Mouse (Mus musculus) midbrain, embryonic 12.5 days (tissue): Measurements from ENCODE around the gene Smg9. TPM values are rescaled to one million over a fixed set of nuclear protein-coding genes. Genes with fewer than 3 reads are reported as not detected.
A peak's percentile ranks its signal among the peaks of the same experiment; 100 is the strongest.

Source experiments
- ATAC-seq: fragments of 200-750 bp; cut with Nextera tagmentation; 2 replicates; pipeline ENCODE4 v1.8.0; 2017; ENCODE audit warnings: low read depth, moderate TSS enrichment, moderate library complexity; ENCODE audit not compliant: low FRiP score
- H3K27ac ChIP-seq: fragments of 300-500 bp; sonication (generic); replicated peaks from 2 replicates; pipeline ENCODE4 v1.5.1; 2016; ENCODE audit warnings: mild to moderate bottlenecking
- H3K27me3 ChIP-seq: fragments of 300-500 bp; sonication (generic); 2 replicates; pipeline ENCODE4 v1.6.1; 2016; ENCODE audit warnings: mild to moderate bottlenecking
- H3K36me3 ChIP-seq: fragments of 300-500 bp; sonication (generic); 2 replicates; pipeline ENCODE4 v1.6.1; 2016
- H3K4me1 ChIP-seq: fragments of 300-500 bp; sonication (generic); 2 replicates; pipeline ENCODE4 v1.6.1; 2016
- H3K4me2 ChIP-seq: fragments of 300-500 bp; sonication (generic); replicated peaks from 2 replicates; pipeline ENCODE4 v1.6.1; 2016; ENCODE audit warnings: mild to moderate bottlenecking, moderate library complexity
- H3K4me3 ChIP-seq: fragments of 300-500 bp; sonication (generic); 2 replicates; pipeline ENCODE4 v1.5.1; 2016; ENCODE audit warnings: mild to moderate bottlenecking
- H3K9ac ChIP-seq: fragments of 300-500 bp; sonication (generic); replicated peaks from 2 replicates; pipeline ENCODE4 v1.6.1; 2016; ENCODE audit warnings: mild to moderate bottlenecking, moderate library complexity
- H3K9me3 ChIP-seq: fragments of 300-500 bp; sonication (generic); 2 replicates; pipeline ENCODE4 v1.6.1; 2016; ENCODE audit warnings: mild to moderate bottlenecking
- WGBS: fragments of 180-500 bp; shearing (Covaris S2); methylation state at CpG from one replicate; pipeline ENCODE4 v1.1.7; 2016; 5-methylcytosine and 5-hydroxymethylcytosine counted together
- polyA plus RNA-seq: library from polyadenylated mRNA; unstranded; fragments of >200 nt; fragmentation: Nextera tagmentation; extraction: Ambion mirVana; gene quantifications from 2 replicates; pipeline ENCODE4 v1.2.1, GENCODE M21; 2016

Gene Smg9
- polyA plus RNA-seq, 1 experiment from 2014 or later = 32.4 TPM

GRCm38 (mm10) chr7:24455726-24456125 lies 56.3 kb downstream of the Smg9 start:
- H3K4me1 ChIP-seq = no peaks in the 10 kb centered on the region
- H3K27ac ChIP-seq = no peak overlapping the region
- peaks cover 3% of the 10 kb centered on the region; the same call in 1 of the 2 replicates for H3K27me3 ChIP-seq
- ATAC-seq = no peak
- no peak overlapping the region for H3K4me3 ChIP-seq
- no peak overlapping the region for H3K9ac ChIP-seq
- H3K9me3 ChIP-seq = no peaks in the 10 kb centered on the region
- H3K4me2 ChIP-seq = no peak overlapping the region
- no peaks in the 10 kb centered on the region for H3K36me3 ChIP-seq
- WGBS = 87% methylated on average over 5 of the region's 5 CpGs

- Histone ChIP-seq H3K4me1 (peaks cover 7% of the 10 kb centered on the region), H3K4me3 (no peak overlapping the region), H3K9me3 (no peaks in the 10 kb centered on the region), H3K4me2 (no peak overlapping the region), H3K27me3 (peaks cover 19% of the 10 kb centered on the region), H3K27ac (no peak overlapping the region), H3K36me3 (no peaks in the 10 kb centered on the region), H3K9ac (no peak overlapping the region)
- no peak for ATAC-seq
- 78% methylated on average over 10 of the region's 10 CpGs for WGBS
Observed at GRCm38 (mm10) chr7:24457726-24458370, 58.4 kb downstream of the Smg9 start.

- 77% methylated on average over 5 of the region's 5 CpGs for WGBS
- peaks cover 23% of the 10 kb centered on the region for H3K27me3 ChIP-seq
- no peaks in the 10 kb centered on the region for H3K9me3 ChIP-seq
- no peak for ATAC-seq
- H3K4me1 ChIP-seq = peaks cover 10% of the 10 kb centered on the region
- H3K4me3 ChIP-seq = no peak overlapping the region
- H3K27ac ChIP-seq = no peak overlapping the region
- H3K4me2 ChIP-seq = no peak overlapping the region
- H3K36me3 ChIP-seq = no peaks in the 10 kb centered on the region
- H3K9ac ChIP-seq = no peak overlapping the region
Observed at GRCm38 (mm10) chr7:24459440-24459839, 60.0 kb downstream of the Smg9 start.

GRCm38 (mm10) chr7:24459843-24460242 lies 60.4 kb downstream of the Smg9 start:
- WGBS = 79% methylated on average over 3 of the region's 3 CpGs
- no peak for ATAC-seq

GRCm38 (mm10) chr7:24461376-24462051 lies 62.1 kb downstream of the Smg9 start:
- no peak for ATAC-seq
- H3K27me3 ChIP-seq = peaks cover 23% of the 10 kb centered on the region
- H3K9me3 ChIP-seq = no peaks in the 10 kb centered on the region
- H3K27ac ChIP-seq = no peak overlapping the region
- 76% methylated on average over 14 of the region's 14 CpGs for WGBS
- H3K36me3 ChIP-seq = no peaks in the 10 kb centered on the region
- H3K4me1 ChIP-seq = peaks cover 10% of the 10 kb centered on the region
- no peak overlapping the region for H3K4me3 ChIP-seq
- H3K9ac ChIP-seq = no peak overlapping the region
- H3K4me2 ChIP-seq = no peak overlapping the region

More at GRCm38 (mm10) chr7:24459843-24460242, 60.4 kb downstream of the Smg9 start:
- no peak overlapping the region for H3K4me2 ChIP-seq
- peaks cover 23% of the 10 kb centered on the region for H3K27me3 ChIP-seq
- H3K9me3 ChIP-seq = no peaks in the 10 kb centered on the region
- no peak overlapping the region for H3K4me3 ChIP-seq
- peaks cover 10% of the 10 kb centered on the region for H3K4me1 ChIP-seq
- no peak overlapping the region for H3K27ac ChIP-seq
- H3K9ac ChIP-seq = no peak overlapping the region
- no peaks in the 10 kb centered on the region for H3K36me3 ChIP-seq

- ATAC-seq = no peak
- WGBS = 14% methylated on average over 26 of the region's 27 CpGs
- Histone ChIP-seq H3K4me1 (peaks cover 10% of the 10 kb centered on the region), H3K4me2 (peak within 1 kb of the TSS; percentile 21; the same call in 1 of the 2 replicates), H3K27ac (no peak within 1 kb of the TSS), H3K27me3 (peaks cover 23% of the 10 kb centered on the region), H3K4me3 (peak within 1 kb of the TSS; percentile 1; the same call in 1 of the 2 replicates), H3K36me3 (no peaks in the 10 kb centered on the region), H3K9me3 (no peaks in the 10 kb centered on the region), H3K9ac (no peak within 1 kb of the TSS)
Observed at GRCm38 (mm10) chr7:24462388-24463319, 63.2 kb downstream of the Smg9 start, which contains the start of gene Plaur. Plaur (plus strand) TSS chr7:24462484.

- Histone ChIP-seq H3K9me3 (no peaks in the 10 kb centered on the region; the same call in 1 of the 2 replicates), H3K9ac (no peak overlapping the region), H3K4me2 (no peak overlapping the region), H3K4me3 (no peak overlapping the region), H3K27ac (no peak overlapping the region), H3K27me3 (peaks cover 12% of the 10 kb centered on the region), H3K36me3 (no peaks in the 10 kb centered on the region), H3K4me1 (peaks cover 10% of the 10 kb centered on the region)
- ATAC-seq = no peak
- 89% methylated on average over 6 of the region's 6 CpGs for WGBS
Observed at GRCm38 (mm10) chr7:24466835-24467234, 67.4 kb downstream of the Smg9 start.

GRCm38 (mm10) chr7:24467886-24468285 lies 68.5 kb downstream of the Smg9 start:
- no peaks in the 10 kb centered on the region for H3K36me3 ChIP-seq
- peaks cover 4% of the 10 kb centered on the region for H3K27me3 ChIP-seq
- H3K9ac ChIP-seq = no peak overlapping the region
- no peak overlapping the region for H3K4me2 ChIP-seq
- no peak for ATAC-seq
- H3K4me3 ChIP-seq = no peak overlapping the region
- WGBS = 83% methylated on average over 5 of the region's 5 CpGs
- no peak overlapping the region for H3K27ac ChIP-seq
- H3K9me3 ChIP-seq = no peaks in the 10 kb centered on the region; the same call in 1 of the 2 replicates
- H3K4me1 ChIP-seq = peaks cover 3% of the 10 kb centered on the region; the same call in 1 of the 2 replicates

- Histone ChIP-seq H3K9ac (no peak overlapping the region), H3K9me3 (no peaks in the 10 kb centered on the region; the same call in 1 of the 2 replicates), H3K4me3 (no peak overlapping the region), H3K4me1 (no peaks in the 10 kb centered on the region), H3K27me3 (no peaks in the 10 kb centered on the region), H3K36me3 (no peaks in the 10 kb centered on the region), H3K4me2 (no peak overlapping the region), H3K27ac (no peak overlapping the region)
- 82% methylated on average over 3 of the region's 3 CpGs for WGBS
- ATAC-seq = no peak
Observed at GRCm38 (mm10) chr7:24469126-24469525, 69.7 kb downstream of the Smg9 start.

GRCm38 (mm10) chr7:24470356-24470755 lies 70.9 kb downstream of the Smg9 start:
- 95% methylated on average over 7 of the region's 7 CpGs for WGBS
- Histone ChIP-seq H3K9ac (no peak overlapping the region), H3K4me2 (no peak overlapping the region), H3K27me3 (no peaks in the 10 kb centered on the region), H3K9me3 (no peaks in the 10 kb centered on the region; the same call in 1 of the 2 replicates), H3K4me3 (no peak overlapping the region), H3K36me3 (no peaks in the 10 kb centered on the region), H3K27ac (no peak overlapping the region), H3K4me1 (0 out of 2 replicates have a peak, but pooled peaks cover 2% of the 10 kb centered on the region)
- ATAC-seq = no peak
